Mouse (Mus musculus): ENCODE results near the gene Wbp2nl. TPM values are rescaled to one million over a fixed set of nuclear protein-coding genes. Genes with fewer than 3 reads are reported as not detected.

Wbp2nl gene
- polyA plus RNA-seq (2017; shearing (Covaris generic)) = under 1 TPM in 1 of 2 experiments, not detected in 1; 0.53 TPM

DNA sequence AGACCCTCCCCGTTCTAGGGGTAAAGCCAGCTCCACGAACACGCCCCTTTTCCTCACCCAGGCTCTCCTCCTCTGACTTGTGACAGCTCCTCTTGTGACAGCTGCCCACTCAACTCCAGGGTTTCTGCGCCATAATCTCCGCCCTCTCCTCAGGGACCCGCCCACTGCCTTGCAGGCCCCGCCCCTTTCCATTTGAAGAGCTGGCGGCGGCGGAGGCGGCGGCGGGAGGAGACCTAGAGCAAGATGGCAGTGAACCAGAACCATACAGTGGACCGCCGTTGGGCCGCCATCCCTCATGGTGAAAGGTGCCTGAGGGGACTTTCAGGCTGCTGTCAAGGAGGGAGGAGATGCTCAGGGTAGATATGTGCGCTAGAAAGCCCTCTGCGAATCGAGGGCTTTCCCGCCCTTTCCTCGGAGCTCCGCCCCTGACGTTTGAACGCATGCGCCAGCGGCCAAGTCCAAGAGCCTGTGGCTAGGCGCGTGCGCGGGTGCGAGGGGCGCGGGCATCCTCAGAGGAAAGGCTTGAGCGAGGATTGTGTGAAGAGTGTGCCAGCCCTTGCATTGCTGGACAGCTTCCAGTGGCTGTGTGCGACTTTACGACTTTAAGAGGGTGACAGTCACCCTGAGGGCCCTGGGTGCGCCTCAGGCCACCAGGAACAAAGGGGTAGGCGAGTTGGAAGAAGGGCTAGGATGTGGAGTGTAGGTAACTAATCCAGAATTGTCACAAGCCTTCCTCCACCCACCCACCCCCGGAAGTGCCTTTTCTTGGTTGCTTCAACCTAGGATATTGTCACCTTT, at the start of gene Wbp2nl:
TSS of gene Wbp2nl (plus strand) at position 191 of the 798 bp plus-strand sequence.

GRCm38 (mm10) chr15:82252097-82252496, 46.7 kb upstream of the Wbp2nl start, which contains the start of gene 1500009C09Rik:
TSS of gene 1500009C09Rik (plus strand) at chr15:82252397.

DNA sequence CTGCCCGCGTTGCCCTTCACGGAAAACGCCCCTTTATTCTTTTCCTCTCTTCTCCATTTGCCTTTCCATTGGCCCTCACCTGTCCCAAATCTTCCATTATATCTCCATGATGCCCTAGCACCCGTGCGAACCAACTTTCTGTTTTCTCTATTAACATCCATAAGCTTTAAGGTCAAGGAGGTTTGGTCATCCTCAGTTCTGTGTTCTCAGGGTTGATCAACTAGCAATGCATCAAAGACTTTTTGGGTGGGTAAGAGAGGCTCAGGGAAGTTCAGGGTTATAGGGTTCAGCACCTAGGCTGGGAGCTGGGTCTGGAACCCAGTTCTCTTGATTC, 24.2 kb upstream of the Wbp2nl start, which contains the start of gene Sept3:
TSS of gene Sept3 (plus strand) at position 301 of the 334 bp plus-strand sequence.

GRCm38 (mm10) chr15:82338593-82339112, 39.9 kb downstream of the Wbp2nl start, which contains the start of the genes Naga, Pheta2 and Smdt1:
TSS of gene Naga (minus strand) at chr15:82338925.
TSS of gene Pheta2 (plus strand) at chr15:82338942.
TSS of gene Smdt1 (plus strand) at chr15:82338959.

DNA sequence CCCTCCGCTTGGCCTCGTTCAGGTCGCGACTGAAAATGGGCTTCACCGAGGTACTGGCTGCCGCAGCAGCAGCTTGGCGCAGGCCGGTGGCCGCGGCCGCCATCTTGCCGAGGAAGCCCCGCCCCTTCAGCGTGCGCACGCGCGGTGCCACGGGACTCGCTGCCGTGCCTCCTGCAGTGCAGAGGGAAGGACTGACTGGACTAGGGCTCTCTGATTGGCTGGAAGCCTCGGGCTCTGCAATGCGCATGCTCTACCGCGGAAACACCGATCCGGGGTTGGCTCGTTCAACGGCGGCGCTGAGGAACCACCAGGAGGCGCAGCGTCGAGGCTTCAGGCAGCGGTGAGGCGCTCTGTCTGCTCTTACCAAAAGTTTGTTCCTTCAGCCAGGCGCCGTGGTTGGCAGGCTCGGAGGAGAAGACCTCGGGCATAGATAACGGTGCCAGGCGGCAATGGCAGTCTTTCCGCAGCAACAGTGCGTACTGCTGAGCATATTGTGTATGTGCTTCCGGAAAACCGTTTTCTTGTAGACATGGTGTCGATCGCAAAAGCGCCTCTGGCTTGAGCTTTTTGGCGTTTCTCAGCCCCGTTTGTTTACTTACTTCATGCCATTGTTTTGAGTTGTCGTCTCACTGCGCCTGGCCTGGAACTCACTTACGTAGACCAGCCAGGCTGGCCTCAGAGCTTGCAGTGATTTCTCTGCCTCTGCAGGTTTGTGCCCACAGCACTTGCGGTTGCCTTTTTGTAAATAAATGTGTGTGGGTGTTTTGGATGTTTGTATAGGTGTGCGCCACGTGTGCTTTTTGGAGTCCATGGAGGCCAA, 55.6 kb downstream of the Wbp2nl start, which contains the start of gene Ndufa6:
TSS of gene Ndufa6 (minus strand) at position 197 of the 820 bp plus-strand sequence.

Other genes with a start within 250 kb of the Wbp2nl start
- gene 4930407I10Rik, start 239.8 kb upstream of the Wbp2nl start, polyA plus RNA-seq (2017; shearing (Covaris generic)) = under 1 TPM in 1 of 2 experiments, not detected in 1; 0.70 TPM
- gene Mei1, start 229.0 kb upstream of the Wbp2nl start, polyA plus RNA-seq (2017; shearing (Covaris generic)) = 1 to 10 TPM in 1 of 2 experiments, under 1 TPM in 1; 0.14 to 1.4 TPM
- 10 to 100 TPM; 26.9 to 37.1 TPM for gene Ccdc134, start 171.0 kb upstream of the Wbp2nl start, polyA plus RNA-seq (2017; shearing (Covaris generic))
- 100 to 1,000 TPM; 108 to 135 TPM for gene Srebf2, start 151.8 kb upstream of the Wbp2nl start, polyA plus RNA-seq (2017; shearing (Covaris generic))
- gene Shisa8, start 86.1 kb upstream of the Wbp2nl start, polyA plus RNA-seq (2017; shearing (Covaris generic)) = 1 to 10 TPM in 1 of 2 experiments, under 1 TPM in 1; 0.13 to 1.5 TPM
- gene Tnfrsf13c, start 74.6 kb upstream of the Wbp2nl start, polyA plus RNA-seq (2017; shearing (Covaris generic)) = 1 to 10 TPM; 4.3 to 7.4 TPM
- gene Cenpm, start 54.2 kb upstream of the Wbp2nl start, polyA plus RNA-seq (2017; shearing (Covaris generic)) = 1 to 10 TPM; 2.5 to 6.1 TPM
- 1 to 10 TPM in 1 of 2 experiments, not detected in 1; 1.0 TPM for gene 1500009C09Rik, start 46.6 kb upstream of the Wbp2nl start, polyA plus RNA-seq (2017; shearing (Covaris generic))
- 1 to 10 TPM in 1 of 2 experiments, under 1 TPM in 1; 0.45 to 2.1 TPM for gene Sept3, start 24.1 kb upstream of the Wbp2nl start, polyA plus RNA-seq (2017; shearing (Covaris generic))
- 10 to 100 TPM; 66.4 to 73.4 TPM for gene Naga, start 40.0 kb downstream of the Wbp2nl start, polyA plus RNA-seq (2017; shearing (Covaris generic))
- gene Pheta2, start 40.0 kb downstream of the Wbp2nl start, polyA plus RNA-seq (2017; shearing (Covaris generic)) = 10 to 100 TPM in 1 of 2 experiments, 1 to 10 TPM in 1; 3.7 to 11.0 TPM
- 100 to 1,000 TPM; 162 to 165 TPM for gene Smdt1, start 40.0 kb downstream of the Wbp2nl start, polyA plus RNA-seq (2017; shearing (Covaris generic))
- gene Ndufa6, start 55.4 kb downstream of the Wbp2nl start, polyA plus RNA-seq (2017; shearing (Covaris generic)) = 100 to 1,000 TPM; 263 to 291 TPM
- gene Cyp2d22, start 81.3 kb downstream of the Wbp2nl start, polyA plus RNA-seq (2017; shearing (Covaris generic)) = 1 to 10 TPM; 6.8 to 9.8 TPM
- gene Cyp2d11, start 95.1 kb downstream of the Wbp2nl start, polyA plus RNA-seq (2017; shearing (Covaris generic)) = not detected
- gene Cyp2d10, start 108.2 kb downstream of the Wbp2nl start, polyA plus RNA-seq (2017; shearing (Covaris generic)) = under 1 TPM; 0.31 to 0.44 TPM
- gene Cyp2d9, start 134.5 kb downstream of the Wbp2nl start, polyA plus RNA-seq (2017; shearing (Covaris generic)) = under 1 TPM in 1 of 2 experiments, not detected in 1; 0.93 TPM